Mouse (Mus musculus): Measurements from ENCODE around the gene Smagp.

The Smagp gene

GRCm38 (mm10) chr15:100665411-100666218 lies 28.9 kb upstream of the Smagp start:
- DNase-seq (ENCODE audit: low spot score in 2 of 2), result no peak

DNA sequence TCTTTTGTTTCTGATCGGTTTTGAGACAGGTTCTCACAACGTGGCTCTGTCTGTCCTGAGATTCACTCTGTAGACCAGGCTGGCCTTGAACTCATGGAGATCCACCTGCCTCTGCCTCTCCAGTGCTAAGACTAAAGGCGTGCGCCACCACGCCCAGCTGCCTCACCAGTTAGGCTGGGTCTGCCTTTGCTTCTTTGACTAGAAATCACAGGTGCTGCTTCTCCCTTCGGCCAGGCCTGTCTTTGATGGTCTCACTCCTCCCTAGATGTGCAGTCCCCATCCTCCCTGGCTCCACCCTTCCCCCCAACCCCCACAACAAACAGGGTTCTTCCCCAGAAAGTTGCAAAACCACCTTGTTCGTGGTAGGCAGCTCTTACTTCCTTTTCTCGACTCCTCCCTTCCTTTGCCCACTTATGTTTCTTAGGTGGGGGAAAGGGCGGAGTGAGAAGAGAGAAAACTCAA lies 28.1 kb upstream of the Smagp start:
- DNase-seq (ENCODE audit: low spot score in 2 of 2), result peak; percentile 57 to 65

DNA sequence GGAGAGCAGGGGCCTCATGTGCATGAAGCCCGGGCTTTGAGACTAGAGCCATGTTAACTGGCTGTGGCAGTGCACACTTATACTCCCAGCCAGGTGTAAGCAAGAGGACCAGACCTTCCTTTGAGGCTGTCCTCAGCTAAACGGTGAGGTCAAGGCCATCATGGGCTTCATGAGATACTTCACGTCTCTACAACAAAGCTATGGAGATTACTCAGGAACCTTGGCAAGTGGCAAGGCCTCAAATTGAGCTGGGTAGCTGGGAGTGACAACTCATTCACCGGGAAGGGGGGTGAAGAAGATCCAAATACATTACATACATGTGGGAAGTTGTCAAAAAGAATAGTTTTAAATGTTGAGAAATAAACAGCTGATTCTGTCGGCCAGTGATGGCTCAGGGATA lies 24.1 kb upstream of the Smagp start:
- DNase-seq (ENCODE audit: low spot score in 2 of 2), result no peak

DNA sequence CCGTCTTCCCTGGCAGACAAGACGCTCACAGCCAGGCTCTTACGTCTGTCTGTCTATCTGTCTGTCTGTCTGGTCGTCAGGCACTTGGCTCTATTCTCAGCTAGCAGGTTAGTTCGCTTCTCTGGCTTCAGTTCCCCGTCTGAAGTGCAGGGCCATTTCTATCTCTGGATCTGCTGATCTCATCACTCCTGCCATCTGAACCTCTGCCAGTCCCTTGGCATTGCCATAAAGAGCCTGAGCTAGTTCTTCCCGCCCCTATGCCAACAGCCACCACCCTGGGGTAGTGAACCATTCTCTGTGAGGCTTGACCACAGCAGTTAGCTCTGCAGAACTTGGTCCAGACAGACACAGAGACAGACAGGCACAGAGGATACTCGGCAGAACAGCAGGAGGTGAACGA lies 23.6 kb upstream of the Smagp start:
- DNase-seq (ENCODE audit: low spot score in 2 of 2), result no peak

GRCm38 (mm10) chr15:100655201-100655600 lies 18.5 kb upstream of the Smagp start:
- DNase-seq (ENCODE audit: low spot score in 2 of 2), result no peak

- no peak for DNase-seq (ENCODE audit: low spot score in 2 of 2)
Measured at GRCm38 (mm10) chr15:100654271-100654670, 17.5 kb upstream of the Smagp start.

- no peak for DNase-seq (ENCODE audit: low spot score in 2 of 2)
Measured at GRCm38 (mm10) chr15:100651610-100652009, 14.9 kb upstream of the Smagp start.

DNA sequence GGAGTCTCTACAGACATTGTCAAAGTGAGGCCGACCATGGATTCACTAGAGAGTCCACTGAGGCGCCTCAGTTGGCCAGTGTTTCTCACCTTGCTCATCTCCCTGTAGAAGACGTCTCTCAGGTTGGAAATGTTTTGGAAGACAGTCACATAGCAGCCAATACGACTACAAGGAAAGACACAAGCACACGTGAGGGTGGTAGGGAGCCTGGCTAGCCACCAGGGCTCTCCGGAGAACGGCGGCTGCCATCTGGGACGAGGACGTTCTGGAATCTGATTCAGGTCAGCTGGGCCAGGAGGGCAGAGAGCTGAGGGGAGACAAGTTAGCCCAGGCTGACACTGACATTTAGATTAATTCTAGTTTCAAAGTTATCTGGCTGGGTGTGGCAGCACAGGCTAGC lies 13.4 kb upstream of the Smagp start:
- no peak for DNase-seq (ENCODE audit: low spot score in 2 of 2)

DNA sequence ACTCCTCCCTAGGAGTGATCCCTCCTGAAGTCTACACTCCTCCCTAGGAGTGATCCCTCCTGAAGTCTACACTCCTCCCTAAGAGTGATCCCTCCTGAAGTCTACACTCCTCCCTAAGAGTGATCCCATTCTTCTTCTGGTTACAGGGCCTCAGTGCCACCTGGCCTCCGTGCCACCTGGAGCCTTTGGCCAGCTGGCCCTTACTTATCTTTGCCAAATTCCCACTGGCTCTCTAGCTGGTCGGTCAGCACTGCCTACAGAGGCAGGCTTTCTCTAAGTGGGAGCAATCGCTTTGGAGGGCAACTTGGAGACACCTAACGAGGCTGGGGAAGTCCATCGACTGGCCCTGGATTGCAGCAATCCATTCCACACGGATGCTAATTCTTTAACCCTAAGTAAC lies 9.4 kb upstream of the Smagp start:
- no peak for DNase-seq (ENCODE audit: low spot score in 2 of 2)

DNA sequence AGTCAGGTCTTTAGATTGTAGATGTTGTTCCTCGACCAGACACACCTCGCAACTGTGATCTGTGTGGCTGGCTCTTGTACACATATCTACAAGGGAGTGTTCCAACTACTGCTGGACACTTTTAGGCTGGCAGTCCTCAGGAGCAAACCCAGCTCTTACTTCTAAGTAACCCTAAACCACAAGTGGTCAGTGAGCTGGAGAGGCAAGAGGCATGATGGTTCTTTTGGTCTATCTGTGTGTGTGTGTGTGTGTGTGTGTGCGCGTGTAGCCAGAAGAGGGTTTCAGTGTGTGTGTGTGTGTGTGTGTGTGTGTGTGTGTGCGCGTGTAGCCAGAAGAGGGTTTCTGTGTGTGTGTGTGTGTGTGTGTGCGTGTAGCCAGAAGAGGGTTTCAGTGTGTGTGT lies 5.7 kb upstream of the Smagp start:
- no peak for DNase-seq (ENCODE audit: low spot score in 2 of 2)

DNA sequence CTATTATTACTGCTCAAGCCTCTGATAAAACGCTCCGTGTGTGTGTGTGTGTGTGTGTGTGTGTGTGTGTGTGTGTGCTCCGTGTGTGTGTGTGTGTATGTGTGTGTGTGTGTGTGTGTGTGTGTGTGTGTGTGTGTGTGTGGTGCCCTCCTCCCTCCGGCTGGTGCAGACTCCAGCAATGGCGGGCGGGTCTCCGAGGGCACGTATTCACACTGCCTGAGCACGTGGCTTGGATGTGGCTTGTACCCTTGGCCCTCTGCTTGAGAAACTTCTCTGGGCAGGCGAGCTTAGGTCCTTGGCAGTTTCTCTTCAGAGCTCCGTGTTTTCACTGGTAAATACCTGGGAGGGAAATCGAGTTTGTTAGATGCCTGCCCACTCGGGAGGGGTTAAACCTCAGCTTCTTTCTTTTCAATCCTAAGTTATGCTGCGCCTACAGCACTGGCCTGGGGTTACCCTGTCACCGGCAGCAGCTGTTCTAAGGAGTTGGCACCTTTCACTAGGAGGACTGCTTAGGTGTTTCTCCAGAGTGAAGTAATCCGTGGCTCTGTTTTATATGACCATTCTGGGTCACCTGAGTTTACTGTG lies 4.6 kb upstream of the Smagp start:
- DNase-seq (ENCODE audit: low spot score in 2 of 2), result no peak

- DNase-seq (ENCODE audit: low spot score in 2 of 2), result no peak
Measured at GRCm38 (mm10) chr15:100639972-100640750, 3.4 kb upstream of the Smagp start.

- peak; percentile 19 to 54 for DNase-seq (ENCODE audit: low spot score in 2 of 2)
Measured at GRCm38 (mm10) chr15:100637661-100638060, 921 bp upstream of the Smagp start.

- no peak for DNase-seq (ENCODE audit: low spot score in 2 of 2)
Measured at GRCm38 (mm10) chr15:100635851-100636645, 692 bp downstream of the Smagp start.

GRCm38 (mm10) chr15:100635239-100635638 lies 1.5 kb downstream of the Smagp start:
- DNase-seq (ENCODE audit: low spot score in 2 of 2), result no peak

DNA sequence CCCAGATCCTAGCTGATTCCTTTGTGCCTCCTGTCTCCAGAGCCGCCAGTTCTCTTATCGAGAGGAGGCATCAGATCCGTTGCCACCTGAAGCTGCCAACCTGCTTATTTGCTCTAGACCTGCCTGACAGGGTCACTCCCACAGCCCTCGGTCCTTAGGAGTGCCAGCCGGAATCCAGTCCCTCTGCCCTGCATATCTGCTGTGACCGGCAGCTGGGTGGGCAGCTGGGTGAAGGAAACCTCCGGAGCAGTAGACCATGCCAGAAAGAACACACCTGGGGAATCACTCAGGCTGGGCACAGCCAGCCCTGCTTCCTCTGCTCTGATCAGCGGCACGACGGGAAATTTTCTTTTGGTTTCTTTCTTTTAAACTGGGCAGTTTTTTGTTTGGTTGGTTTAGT lies 3.4 kb downstream of the Smagp start:
- DNase-seq (ENCODE audit: low spot score in 2 of 2), result no peak

DNA sequence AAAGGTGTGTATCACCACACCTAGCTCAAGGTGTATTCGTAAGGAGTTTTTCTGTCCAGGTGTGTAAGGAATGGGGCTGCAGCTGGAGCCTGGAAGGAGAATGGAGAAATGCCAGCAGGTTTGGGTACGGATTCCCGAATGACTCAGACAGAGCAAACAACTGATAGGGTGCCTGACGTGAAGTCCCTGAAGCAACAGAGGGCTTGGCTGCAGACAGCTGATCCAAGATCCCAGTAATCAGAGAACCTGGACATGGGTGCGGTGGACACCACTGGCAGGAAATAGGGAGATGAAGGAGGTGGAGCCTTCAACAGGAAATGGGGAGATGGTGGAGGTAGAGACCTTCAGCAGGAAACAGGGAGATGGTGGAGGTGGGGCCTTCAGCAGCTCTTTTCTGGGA lies 4.4 kb downstream of the Smagp start:
- DNase-seq (ENCODE audit: low spot score in 2 of 2), result no peak

DNA sequence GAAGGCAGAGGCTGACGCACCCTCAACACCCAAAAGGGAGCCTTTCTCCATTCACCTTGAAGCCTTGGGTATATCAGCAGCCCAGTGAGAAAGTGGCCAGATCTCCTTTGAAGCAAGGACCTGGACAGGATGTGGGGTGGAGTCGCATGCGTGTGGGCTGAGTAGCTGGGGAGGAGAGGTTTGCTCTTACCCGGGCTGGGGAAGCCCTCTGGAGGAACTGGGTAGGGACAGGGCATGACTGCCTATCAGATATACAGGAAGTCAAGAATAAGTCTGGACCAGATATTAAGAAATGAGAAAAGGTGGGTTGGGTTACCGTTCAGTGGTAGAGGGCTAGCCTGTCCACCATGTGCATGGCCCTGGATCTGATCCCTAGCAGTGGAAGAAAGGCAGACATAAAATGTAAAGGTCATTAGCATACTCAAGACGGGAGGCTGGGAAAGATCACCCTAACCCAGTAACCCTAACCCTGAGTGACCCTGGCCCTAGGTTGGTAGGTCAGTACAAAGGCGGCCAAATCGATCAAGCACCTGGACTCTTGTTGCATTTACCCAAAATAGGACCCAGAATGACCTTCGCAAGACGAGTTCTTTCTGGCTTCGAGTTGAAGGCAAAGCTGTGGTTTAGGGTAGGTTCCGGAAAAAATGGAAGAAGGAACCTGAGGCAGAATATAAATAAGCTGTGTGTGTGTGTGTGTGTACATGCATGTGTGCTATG lies 5.1 kb downstream of the Smagp start:
- no peak for DNase-seq (ENCODE audit: low spot score in 2 of 2)

DNA sequence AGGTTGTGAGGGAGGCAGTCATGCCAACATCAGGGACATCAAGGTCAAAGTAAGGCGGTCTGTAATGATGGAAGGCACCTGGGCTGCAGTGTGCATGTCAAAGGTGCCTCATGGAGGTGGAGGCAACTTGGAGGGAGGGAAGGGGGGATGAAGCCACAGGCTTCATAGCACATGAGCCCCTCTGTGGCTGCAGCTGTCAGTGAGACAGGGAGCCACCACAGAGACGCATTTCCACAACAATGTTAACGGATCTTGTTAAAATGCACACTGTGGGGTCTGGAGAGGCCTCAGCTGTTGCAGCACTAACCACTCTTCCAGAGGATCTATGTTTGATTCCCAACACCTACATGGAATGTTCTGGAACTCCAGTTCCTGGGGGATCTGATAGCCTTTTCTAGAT lies 6.6 kb downstream of the Smagp start:
- no peak for DNase-seq (ENCODE audit: low spot score in 2 of 2)

DNA sequence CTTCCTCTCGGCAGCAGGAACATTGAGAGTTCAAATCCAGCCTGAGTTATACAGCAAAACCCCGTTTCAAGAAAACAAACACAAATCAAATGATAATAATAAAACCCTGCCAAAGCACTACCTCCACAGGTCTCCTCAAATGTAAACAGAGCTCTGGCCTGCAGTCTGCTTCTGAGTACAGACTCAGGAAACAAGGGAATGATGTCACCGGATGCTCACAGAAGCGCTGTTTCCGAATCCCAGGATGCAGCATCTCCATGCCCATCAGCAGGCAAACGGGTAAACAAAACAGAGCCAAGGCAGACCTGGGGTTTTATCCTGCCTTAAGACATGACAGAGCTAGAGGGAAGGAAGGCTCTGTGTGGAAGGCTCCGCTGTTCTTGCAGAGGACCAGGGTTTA lies 7.9 kb downstream of the Smagp start:
- DNase-seq (ENCODE audit: low spot score in 2 of 2), result no peak

DNA sequence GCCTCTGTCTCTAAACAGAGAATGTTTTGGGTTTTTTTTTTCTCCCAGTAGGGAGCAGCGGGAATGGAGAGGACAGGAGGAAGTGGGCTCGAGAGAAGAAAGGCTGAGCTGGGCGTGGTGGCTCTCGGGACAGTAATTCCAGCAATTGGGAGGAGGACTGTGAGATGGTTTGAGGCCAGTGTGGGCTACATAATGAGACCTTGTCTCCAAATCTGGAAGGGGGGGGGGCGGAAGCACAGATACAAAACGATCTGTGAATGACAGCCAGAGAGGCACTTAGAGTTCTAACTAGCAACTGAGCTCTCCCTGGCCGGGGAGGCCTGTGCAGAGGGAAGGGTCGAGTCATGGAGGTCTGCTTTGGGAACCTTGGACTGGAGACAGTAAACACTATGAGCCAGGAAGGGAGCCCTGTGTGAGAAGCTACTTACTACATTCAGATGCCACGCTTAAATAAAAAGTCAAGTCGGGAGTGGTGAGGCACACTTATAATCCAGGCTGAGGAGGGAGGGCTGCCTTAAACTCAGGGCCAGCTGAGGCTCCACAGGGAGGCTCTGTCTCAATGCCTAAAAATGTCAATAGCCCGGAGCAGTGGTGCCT lies 8.9 kb downstream of the Smagp start:
- DNase-seq (ENCODE audit: low spot score in 2 of 2), result no peak

All from thymus, postnatal 10 days (tissue).